Mouse (Mus musculus): ENCODE data around the gene Rsad2.
"Not testable (repeated sequence)": the region's sequence is repeated elsewhere in the genome, so short reads cannot be mapped to it uniquely, and the experiment has no call there.

DNA sequence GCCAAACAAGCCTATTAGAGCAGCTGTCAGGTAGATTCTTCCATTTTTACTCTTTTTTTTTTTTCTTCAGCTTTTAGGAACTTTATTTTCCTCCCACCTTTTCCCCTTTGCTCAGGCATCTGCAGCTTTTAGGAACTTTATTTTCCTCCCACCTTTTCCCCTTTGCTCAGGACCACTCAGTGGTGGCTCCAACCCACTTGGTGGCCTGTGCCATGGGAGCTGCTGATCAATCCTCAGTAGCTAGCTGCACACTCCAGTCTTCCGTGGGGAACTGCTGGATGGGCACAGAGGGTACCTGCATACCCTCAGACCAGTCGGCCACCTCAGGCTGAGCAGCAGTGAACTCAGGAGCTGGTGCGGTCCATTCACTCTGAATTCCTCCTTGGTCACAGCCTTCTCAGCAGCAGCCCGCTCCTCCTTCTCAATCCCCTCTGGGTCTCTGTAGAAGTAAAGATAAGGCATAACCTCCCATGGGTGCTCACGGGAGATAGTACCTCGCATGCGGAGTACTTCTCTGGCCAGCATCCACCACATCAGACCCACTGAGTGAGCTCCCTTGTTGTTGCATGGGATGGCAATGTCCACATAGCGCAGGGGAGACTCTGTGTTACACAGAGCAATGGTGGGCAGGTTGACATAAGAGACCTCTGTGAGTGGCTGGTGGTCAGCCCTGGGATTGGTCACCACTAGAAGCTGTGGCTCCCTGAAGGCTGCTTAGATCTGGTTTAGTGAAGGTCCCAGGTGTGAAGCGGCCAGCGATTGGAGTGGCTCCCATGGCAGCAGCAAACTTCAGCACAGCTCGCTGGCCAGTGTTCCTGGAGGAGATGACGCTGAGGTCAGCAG is 29.7 kb upstream of the Rsad2 start:
- TF ChIP-seq POLR2A (IDR thresholded peaks at IDR 0.05; ENCODE audit: borderline replicate concordance, extremely low read depth, insufficient read depth, insufficient read length, poor library complexity, severe bottlenecking); CTCF (IDR thresholded peaks at IDR 0.05; ENCODE audit: borderline replicate concordance, extremely low read depth, insufficient read depth, insufficient read length): not testable (repeated sequence)

Data from brain, embryonic 14.5 days (tissue).